Mouse (Mus musculus): Measurements from ENCODE around the gene Thra.

- no peak for TF ChIP-seq CTCF (IDR thresholded peaks at IDR 0.05; ENCODE audit: low read depth)
- no peak for TF ChIP-seq EP300 (IDR thresholded peaks at IDR 0.05; ENCODE audit: low read depth)
Observed at GRCm38 (mm10) chr11:98781851-98782512, 41.5 kb downstream of the Thra start.
